Mouse (Mus musculus): ENCODE data around the gene Slc28a3.

Gene Slc28a3

GRCm38 (mm10) chr13:58560497-58561138 lies 50.1 kb downstream of the Slc28a3 start:
- no peak for DNase-seq (ENCODE audit: low read depth, low spot score)

- no peak for DNase-seq (ENCODE audit: low read depth, low spot score)
Observed at GRCm38 (mm10) chr13:58558216-58558615, 52.5 kb downstream of the Slc28a3 start.

GRCm38 (mm10) chr13:58556018-58556417 lies 54.7 kb downstream of the Slc28a3 start:
- DNase-seq (ENCODE audit: low read depth, low spot score), result peak; percentile 30

GRCm38 (mm10) chr13:58555561-58555960 lies 55.1 kb downstream of the Slc28a3 start:
- DNase-seq (ENCODE audit: low read depth, low spot score), result no peak

- DNase-seq (ENCODE audit: low read depth, low spot score), result no peak
Observed at GRCm38 (mm10) chr13:58551924-58552323, 58.8 kb downstream of the Slc28a3 start.

GRCm38 (mm10) chr13:58547570-58547969 lies 63.1 kb downstream of the Slc28a3 start:
- DNase-seq (ENCODE audit: low read depth, low spot score), result no peak

- DNase-seq (ENCODE audit: low read depth, low spot score), result no peak
Observed at GRCm38 (mm10) chr13:58543688-58544408, 66.8 kb downstream of the Slc28a3 start.

- peak; percentile 83 for DNase-seq (ENCODE audit: low read depth, low spot score)
Observed at GRCm38 (mm10) chr13:58543066-58543465, 67.6 kb downstream of the Slc28a3 start.

- no peak for DNase-seq (ENCODE audit: low read depth, low spot score)
Observed at GRCm38 (mm10) chr13:58542601-58543041, 68.1 kb downstream of the Slc28a3 start.

- DNase-seq (ENCODE audit: low read depth, low spot score), result no peak
Observed at GRCm38 (mm10) chr13:58542167-58542566, 68.5 kb downstream of the Slc28a3 start.

GRCm38 (mm10) chr13:58541620-58542019 lies 69.1 kb downstream of the Slc28a3 start:
- peak; percentile 52 for DNase-seq (ENCODE audit: low read depth, low spot score)

- DNase-seq (ENCODE audit: low read depth, low spot score), result no peak
Observed at GRCm38 (mm10) chr13:58538966-58539365, 71.7 kb downstream of the Slc28a3 start.

- no peak for DNase-seq (ENCODE audit: low read depth, low spot score)
Observed at GRCm38 (mm10) chr13:58538366-58538765, 72.3 kb downstream of the Slc28a3 start.

- peak; percentile 33 for DNase-seq (ENCODE audit: low read depth, low spot score)
Observed at GRCm38 (mm10) chr13:58537916-58538233, 72.8 kb downstream of the Slc28a3 start.

- DNase-seq (ENCODE audit: low read depth, low spot score), result no peak
Observed at GRCm38 (mm10) chr13:58537232-58537915, 73.3 kb downstream of the Slc28a3 start.

GRCm38 (mm10) chr13:58536466-58537231 lies 74.0 kb downstream of the Slc28a3 start:
- no peak for DNase-seq (ENCODE audit: low read depth, low spot score)

GRCm38 (mm10) chr13:58535321-58535720 lies 75.4 kb downstream of the Slc28a3 start:
- no peak for DNase-seq (ENCODE audit: low read depth, low spot score)

- DNase-seq (ENCODE audit: low read depth, low spot score), result peak; percentile 82
Observed at GRCm38 (mm10) chr13:58534861-58535260, 75.8 kb downstream of the Slc28a3 start.

- peak; percentile 97 for DNase-seq (ENCODE audit: low read depth, low spot score)
Observed at GRCm38 (mm10) chr13:58534216-58534841, 76.3 kb downstream of the Slc28a3 start.

GRCm38 (mm10) chr13:58524581-58524980 lies 86.1 kb downstream of the Slc28a3 start:
- DNase-seq (ENCODE audit: low read depth, low spot score), result no peak

GRCm38 (mm10) chr13:58523761-58524117 lies 86.9 kb downstream of the Slc28a3 start:
- no peak for DNase-seq (ENCODE audit: low read depth, low spot score)
